Comparison of ENCODE assay signal across 8 mouse cellular contexts in genomic region chr8:83729009-83729807, GRCm38 (mm10). TPM values are rescaled to one million over a fixed set of nuclear protein-coding genes. Genes with fewer than 3 reads are reported as not detected.
DNase-seq lines count a peak whose midpoint lies in the region; ATAC-seq lines count a peak whose summit lies in the region.

No protein-coding gene starts in this region.

- H3K4me1 ChIP-seq in midbrain, embryonic 10.5 days: peaks cover 6% of the 10 kb centered on the region
- no peaks in the 10 kb centered on the region for H3K4me1 ChIP-seq in midbrain, embryonic 16.5 days (ENCODE audit: control insufficient read depth, insufficient read depth, low read length)
- H3K4me1 ChIP-seq in forebrain, embryonic 12.5 days: no peaks in the 10 kb centered on the region

- ATAC-seq in cerebellum, adult (ENCODE audit: insufficient number of reproducible peaks, low FRiP score, low TSS enrichment): no peak
- no peak for ATAC-seq in midbrain, embryonic 16.5 days
- peak; percentile 56 for ATAC-seq in erythroblast, adult 5-6 weeks (replicated peaks; ENCODE audit: low FRiP score, poor library complexity, severe bottlenecking)
- ATAC-seq in forebrain, embryonic 12.5 days (ENCODE audit: low FRiP score): no peak

- peak; percentile 53 for DNase-seq in cerebellum, postnatal 10 days
- peak; percentile 45 for DNase-seq in midbrain, embryonic 10.5 days (ENCODE audit: low spot score)
- DNase-seq in naive thymus-derived CD4-positive, alpha-beta T cell, adult 2 months (ENCODE audit: low read depth): peak; percentile 58
- no peak for DNase-seq in c-Kit-positive CD71-positive TER-119-positive erythroid progenitor cells, embryonic 14.5 days (ENCODE audit: low spot score)

- WGBS in midbrain, embryonic 10.5 days: 85% methylated on average over 11 of the region's 11 CpGs
- 84% methylated on average over 11 of the region's 11 CpGs for WGBS in midbrain, embryonic 16.5 days
- WGBS in forebrain, embryonic 12.5 days: 81% methylated on average over 11 of the region's 11 CpGs

- no peaks in the 10 kb centered on the region for H3K9me3 ChIP-seq in midbrain, embryonic 10.5 days (replicated peaks)
- no peaks in the 10 kb centered on the region for H3K9me3 ChIP-seq in midbrain, embryonic 16.5 days (replicated peaks; ENCODE audit: control insufficient read depth, low read length, poor library complexity, severe bottlenecking)
- no peaks in the 10 kb centered on the region for H3K9me3 ChIP-seq in forebrain, embryonic 12.5 days

- no peak overlapping the region for H3K4me3 ChIP-seq in midbrain, embryonic 10.5 days
- H3K4me3 ChIP-seq in midbrain, embryonic 16.5 days (ENCODE audit: low read depth, low read length): no peak overlapping the region
- no peak overlapping the region for H3K4me3 ChIP-seq in forebrain, embryonic 12.5 days (replicated peaks)

- H3K4me2 ChIP-seq in midbrain, embryonic 16.5 days (ENCODE audit: low read length): no peak overlapping the region
- H3K4me2 ChIP-seq in forebrain, embryonic 12.5 days: no peak overlapping the region

- H3K27ac ChIP-seq in midbrain, embryonic 10.5 days (replicated peaks): no peak overlapping the region
- H3K27ac ChIP-seq in midbrain, embryonic 16.5 days (ENCODE audit: low read length): no peak overlapping the region
- no peak overlapping the region for H3K27ac ChIP-seq in forebrain, embryonic 12.5 days

- peaks cover 7% of the 10 kb centered on the region for H3K27me3 ChIP-seq in midbrain, embryonic 10.5 days (ENCODE audit: low read depth, poor library complexity, severe bottlenecking)
- H3K27me3 ChIP-seq in midbrain, embryonic 16.5 days (ENCODE audit: control insufficient read depth, insufficient read depth, low read depth, low read length): no peaks in the 10 kb centered on the region
- H3K27me3 ChIP-seq in forebrain, embryonic 12.5 days: 0 out of 2 replicates have a peak, but pooled peaks cover 17% of the 10 kb centered on the region

- no peak overlapping the region for H3K9ac ChIP-seq in midbrain, embryonic 16.5 days (ENCODE audit: low read depth, low read length)
- H3K9ac ChIP-seq in forebrain, embryonic 12.5 days: no peak overlapping the region

- H3K36me3 ChIP-seq in midbrain, embryonic 10.5 days: peaks cover 22% of the 10 kb centered on the region
- peaks cover 6% of the 10 kb centered on the region for H3K36me3 ChIP-seq in midbrain, embryonic 16.5 days (ENCODE audit: control insufficient read depth, insufficient read depth, low read length)
- peaks cover 20% of the 10 kb centered on the region for H3K36me3 ChIP-seq in forebrain, embryonic 12.5 days (replicated peaks)

RNA-seq across cellular contexts. Expression of gene Adgre5, which starts 11.9 kb away (rescaled TPM):
- polyA plus RNA-seq in midbrain, embryonic 10.5 days (2016; fragmentation: Nextera tagmentation; extraction: Ambion mirVana): 8.0 and 13.4 TPM in 2 replicates
- polyA plus RNA-seq in midbrain, embryonic 16.5 days (2015; fragmentation: Nextera tagmentation; extraction: Ambion mirVana): 10.9 and 11.2 TPM in 2 replicates
- 31.8 and 56.7 TPM in 2 replicates for total RNA-seq in erythroblast, adult 5-6 weeks (2015; ENCODE audit: low replicate concordance)
- 17.1 and 27.1 TPM in 2 replicates for total RNA-seq in erythroblast, adult 5-6 weeks (2017; ENCODE audit: low replicate concordance)
- 9.4 and 10.7 TPM in 2 replicates for polyA plus RNA-seq in forebrain, embryonic 12.5 days (2016; fragmentation: Nextera tagmentation; extraction: Ambion mirVana)

RNA-seq across cellular contexts. Expression of gene Ddx39, which starts 14.2 kb away (rescaled TPM):
- 314 and 357 TPM in 2 replicates for polyA plus RNA-seq in midbrain, embryonic 10.5 days (2016; fragmentation: Nextera tagmentation; extraction: Ambion mirVana)
- polyA plus RNA-seq in midbrain, embryonic 16.5 days (2015; fragmentation: Nextera tagmentation; extraction: Ambion mirVana): 92.4 and 105 TPM in 2 replicates
- 20.1 and 40.0 TPM in 2 replicates for total RNA-seq in erythroblast, adult 5-6 weeks (2015; ENCODE audit: low replicate concordance)
- 36.5 and 37.3 TPM in 2 replicates for total RNA-seq in erythroblast, adult 5-6 weeks (2017; ENCODE audit: low replicate concordance)
- 168 and 185 TPM in 2 replicates for polyA plus RNA-seq in forebrain, embryonic 12.5 days (2016; fragmentation: Nextera tagmentation; extraction: Ambion mirVana)

RNA-seq across cellular contexts. Expression of gene Pkn1, which starts 30.2 kb away (rescaled TPM):
- polyA plus RNA-seq in midbrain, embryonic 10.5 days (2016; fragmentation: Nextera tagmentation; extraction: Ambion mirVana): 22.8 and 27.0 TPM in 2 replicates
- 27.4 and 28.7 TPM in 2 replicates for polyA plus RNA-seq in midbrain, embryonic 16.5 days (2015; fragmentation: Nextera tagmentation; extraction: Ambion mirVana)
- total RNA-seq in erythroblast, adult 5-6 weeks (2015; ENCODE audit: low replicate concordance): 5.2 and 9.0 TPM in 2 replicates
- 22.3 and 30.6 TPM in 2 replicates for total RNA-seq in erythroblast, adult 5-6 weeks (2017; ENCODE audit: low replicate concordance)
- polyA plus RNA-seq in forebrain, embryonic 12.5 days (2016; fragmentation: Nextera tagmentation; extraction: Ambion mirVana): 37.1 and 38.0 TPM in 2 replicates
